Mouse (Mus musculus): ENCODE data around the gene Cd247. TPM values are rescaled to one million over a fixed set of nuclear protein-coding genes. Genes with fewer than 3 reads are reported as not detected.

Cd247 gene
- total RNA-seq, 2 experiments from 2014 or later, result 0.68 TPM; not detected in 1

DNA sequence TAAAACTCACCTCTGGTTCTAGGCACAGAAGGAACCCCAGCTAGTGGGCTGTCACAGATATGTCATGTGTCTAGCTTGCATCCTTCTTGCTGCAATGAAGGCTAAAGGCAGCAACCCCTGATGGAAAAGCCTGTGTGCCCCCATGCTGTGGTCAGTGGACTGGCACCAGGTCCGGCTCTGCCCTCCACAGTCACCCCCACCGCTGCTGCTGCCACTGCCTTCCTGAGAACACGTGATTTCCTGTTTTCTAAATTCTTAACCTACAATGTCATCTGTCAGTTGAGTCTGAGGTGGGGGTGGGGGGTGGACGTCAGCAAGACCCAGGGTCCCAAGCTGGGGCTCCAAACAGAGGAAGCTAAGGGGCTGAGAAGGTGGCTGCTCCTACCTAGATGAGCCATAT lies 60.4 kb downstream of the Cd247 start:
- no peak for ATAC-seq (replicated peaks; ENCODE audit: low FRiP score, poor library complexity, severe bottlenecking)

DNA sequence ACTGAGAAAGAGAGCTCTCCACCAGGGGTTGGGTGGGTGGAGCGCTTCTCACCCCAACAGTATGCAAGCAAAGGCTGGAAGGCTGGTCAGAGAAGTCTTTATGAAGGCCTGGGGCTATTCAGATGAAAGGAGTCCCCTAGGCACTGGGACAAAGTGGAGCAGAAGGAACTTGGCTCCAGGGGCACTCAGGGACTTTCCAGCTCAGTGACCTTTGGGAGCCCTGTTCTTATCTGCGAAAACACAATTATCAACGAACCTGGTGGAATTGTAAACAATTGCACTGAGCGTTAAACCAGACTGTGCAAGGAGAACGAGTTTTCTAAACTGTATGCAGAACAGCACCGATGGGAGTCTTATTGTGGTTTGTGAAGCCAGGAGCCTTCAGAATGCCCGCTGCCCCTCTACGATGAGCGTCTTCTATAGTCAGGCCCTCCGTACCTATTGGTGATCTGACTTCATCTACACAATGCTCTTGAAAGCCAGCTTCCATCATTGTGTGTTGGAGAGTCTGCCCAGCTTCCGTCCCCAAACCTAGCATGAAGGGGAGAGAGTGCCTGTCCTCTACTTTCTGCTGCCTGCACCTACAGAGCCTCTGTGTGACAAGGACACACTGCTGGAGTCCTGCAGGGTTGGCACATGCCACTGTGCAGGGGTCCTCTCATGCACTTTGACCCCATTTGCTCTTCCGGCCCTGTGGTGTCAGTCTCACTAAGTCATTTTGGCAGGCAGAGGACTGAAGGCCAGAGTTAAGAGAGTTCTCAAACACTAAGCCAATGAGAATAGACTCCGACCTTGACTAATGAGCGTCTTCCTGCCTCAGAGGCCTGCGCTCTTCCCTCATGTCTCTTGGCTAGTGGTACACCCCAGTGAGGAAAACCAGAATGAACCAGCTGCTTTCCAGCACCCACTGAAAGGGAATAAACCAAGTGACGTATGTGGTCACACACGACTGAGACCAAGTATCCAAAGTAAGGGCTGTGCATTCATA lies 61.3 kb downstream of the Cd247 start:
- no peak for ATAC-seq (replicated peaks; ENCODE audit: low FRiP score, poor library complexity, severe bottlenecking)

DNA sequence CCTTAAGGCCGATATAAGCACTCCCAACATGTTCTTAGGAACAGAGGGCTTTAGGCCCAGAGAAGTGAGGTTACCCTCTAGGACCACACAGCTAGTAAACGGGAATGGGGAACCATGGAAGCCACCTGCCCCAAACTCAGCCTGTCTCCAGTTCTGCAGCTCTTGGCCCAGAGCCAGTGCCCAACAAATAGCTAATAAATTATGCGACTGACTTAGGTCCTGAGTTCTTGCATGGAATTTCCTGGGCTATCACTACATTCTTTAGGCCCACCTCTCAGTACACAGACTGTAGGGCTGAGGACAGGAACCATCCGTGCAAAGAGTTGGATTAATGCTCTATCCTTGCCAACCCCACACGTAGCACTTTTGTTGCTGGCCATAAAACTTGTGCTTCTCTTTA lies 63.6 kb downstream of the Cd247 start:
- ATAC-seq (replicated peaks; ENCODE audit: low FRiP score, poor library complexity, severe bottlenecking), result no peak

DNA sequence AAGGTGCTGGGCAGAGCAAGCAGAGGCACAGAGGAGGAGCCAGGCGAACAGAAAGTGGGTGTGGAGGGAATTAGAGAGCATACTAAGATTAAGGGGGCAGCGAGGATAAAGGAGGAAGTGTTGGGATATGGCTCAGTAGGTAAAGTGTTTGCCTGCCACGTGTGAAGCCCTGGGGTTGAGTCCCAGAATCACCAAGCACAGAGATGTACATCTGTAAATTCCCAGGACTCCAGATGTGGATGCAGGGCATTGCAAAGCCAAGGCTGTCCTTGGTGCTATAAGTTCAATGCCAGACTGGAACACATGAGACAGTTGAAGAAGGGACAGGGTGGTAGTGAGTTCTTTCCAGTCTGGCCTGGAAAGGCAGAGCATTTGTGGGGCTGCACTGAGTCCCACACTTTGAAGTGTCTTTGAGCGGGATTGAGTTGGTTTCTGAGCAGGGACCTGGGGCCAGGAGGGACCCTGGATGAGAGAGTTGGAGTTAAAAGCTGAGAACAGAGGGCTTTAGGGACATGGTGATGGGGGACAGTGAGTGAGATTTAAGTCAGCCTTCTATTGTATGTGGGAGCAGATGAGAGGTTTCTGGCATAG lies 64.7 kb downstream of the Cd247 start:
- no peak for ATAC-seq (replicated peaks; ENCODE audit: low FRiP score, poor library complexity, severe bottlenecking)

DNA sequence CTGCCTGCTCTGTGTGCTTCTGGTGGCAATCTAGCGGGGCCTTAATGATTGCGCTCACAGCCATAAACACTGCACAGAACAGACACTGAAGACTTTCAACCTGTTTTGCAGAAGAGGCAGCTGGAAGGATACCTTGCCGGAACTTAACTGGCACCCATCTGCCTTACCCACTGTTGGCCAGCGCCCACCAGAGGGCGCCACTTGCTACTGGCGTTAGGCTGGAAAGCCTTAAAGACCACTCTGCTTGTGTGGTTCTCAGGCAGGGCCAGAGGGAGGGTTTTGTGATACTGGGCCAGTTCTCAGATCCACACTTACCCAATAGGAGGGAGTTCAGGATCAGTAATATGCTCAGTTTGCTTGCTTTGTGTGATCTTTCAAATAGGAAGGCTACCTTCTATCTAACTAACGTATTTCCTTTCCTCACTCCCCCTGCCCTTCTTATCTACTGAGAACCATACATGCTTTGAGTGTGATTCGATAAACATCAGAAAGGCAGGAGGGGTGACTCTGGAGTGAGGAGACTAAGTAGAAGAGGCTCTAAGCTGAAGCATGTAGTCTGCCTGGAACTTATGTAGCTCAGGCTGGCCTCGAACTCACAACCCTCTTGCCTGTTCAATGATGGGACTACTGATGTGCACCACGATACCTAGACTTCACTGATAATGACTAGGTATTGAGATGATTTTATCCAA lies 65.4 kb downstream of the Cd247 start:
- peak; percentile 76 for ATAC-seq (replicated peaks; ENCODE audit: low FRiP score, poor library complexity, severe bottlenecking)

DNA sequence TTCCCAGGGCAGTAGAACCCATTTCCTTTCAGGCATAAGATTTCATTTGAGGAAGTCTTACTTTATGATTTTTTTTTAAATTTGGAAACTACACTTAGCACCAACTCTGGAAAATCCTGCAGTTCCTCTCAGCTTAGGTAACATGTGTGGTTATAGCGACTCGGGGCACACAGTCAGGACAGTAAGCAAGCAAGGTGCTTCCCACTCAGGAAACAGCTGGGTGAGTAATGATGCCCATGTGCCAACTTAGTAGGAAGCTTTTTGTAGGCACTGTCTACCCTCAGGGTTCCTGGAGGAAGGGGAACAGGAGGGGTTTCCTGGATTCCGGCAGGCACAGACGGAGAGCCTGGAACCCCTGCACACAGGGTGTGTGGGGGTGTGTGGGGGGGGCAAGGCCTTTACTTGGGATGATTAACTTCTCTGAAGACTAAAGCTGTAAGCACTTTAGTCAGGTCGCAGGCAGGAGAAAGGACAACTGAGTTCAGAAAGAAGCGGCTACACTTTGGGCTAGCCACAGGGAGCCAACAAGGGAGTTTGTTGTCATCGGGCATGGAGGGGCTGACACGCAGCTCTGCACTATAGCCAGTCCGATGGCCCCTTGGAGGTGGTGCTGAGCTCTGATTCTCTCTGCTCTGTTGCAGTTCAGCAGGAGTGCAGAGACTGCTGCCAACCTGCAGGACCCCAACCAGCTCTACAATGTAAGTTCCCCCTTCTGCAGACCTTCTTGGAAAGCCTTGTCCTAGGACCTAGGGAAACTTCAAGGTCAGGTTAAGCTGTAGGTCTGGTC lies 67.5 kb downstream of the Cd247 start:
- ATAC-seq (replicated peaks; ENCODE audit: low FRiP score, poor library complexity, severe bottlenecking), result no peak

DNA sequence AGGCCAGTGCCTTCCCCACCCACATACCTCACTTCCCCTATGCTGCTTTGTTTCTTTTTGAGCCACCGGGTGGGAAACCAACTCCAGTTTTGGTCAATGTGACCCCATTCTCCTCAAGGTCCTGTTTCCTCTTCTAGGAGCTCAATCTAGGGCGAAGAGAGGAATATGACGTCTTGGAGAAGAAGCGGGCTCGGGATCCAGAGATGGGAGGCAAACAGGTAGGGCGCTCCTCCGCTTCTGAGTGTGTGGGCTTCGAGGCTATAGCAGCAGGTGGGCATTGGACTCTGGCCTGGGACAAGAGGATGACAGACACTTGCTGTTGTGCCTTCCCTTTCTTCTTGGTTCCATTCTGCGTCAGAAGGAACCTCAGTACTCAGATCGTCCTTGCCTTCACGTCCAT lies 68.8 kb downstream of the Cd247 start:
- no peak for ATAC-seq (replicated peaks; ENCODE audit: low FRiP score, poor library complexity, severe bottlenecking)

DNA sequence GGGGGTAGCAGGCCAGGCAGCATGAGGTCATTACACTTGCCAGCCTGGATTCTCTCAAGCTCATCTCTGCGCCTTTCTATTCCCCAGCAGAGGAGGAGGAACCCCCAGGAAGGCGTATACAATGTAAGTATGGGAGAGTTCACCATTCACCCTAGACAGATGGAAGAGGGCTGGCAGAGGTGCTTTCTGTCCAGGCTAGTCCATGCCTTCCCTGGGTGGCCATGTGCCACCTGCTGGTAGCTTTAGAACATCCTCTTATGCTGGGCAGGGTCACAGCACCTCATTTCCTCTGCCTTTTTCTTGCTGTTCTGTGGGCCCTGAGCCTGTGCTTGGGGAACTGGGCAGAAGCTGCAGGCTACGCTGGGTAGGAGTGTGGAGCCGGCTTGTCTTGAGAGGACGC lies 69.9 kb downstream of the Cd247 start:
- ATAC-seq (replicated peaks; ENCODE audit: low FRiP score, poor library complexity, severe bottlenecking), result 0 out of 2 replicates have a peak, but pooled peaks have one; percentile 36

DNA sequence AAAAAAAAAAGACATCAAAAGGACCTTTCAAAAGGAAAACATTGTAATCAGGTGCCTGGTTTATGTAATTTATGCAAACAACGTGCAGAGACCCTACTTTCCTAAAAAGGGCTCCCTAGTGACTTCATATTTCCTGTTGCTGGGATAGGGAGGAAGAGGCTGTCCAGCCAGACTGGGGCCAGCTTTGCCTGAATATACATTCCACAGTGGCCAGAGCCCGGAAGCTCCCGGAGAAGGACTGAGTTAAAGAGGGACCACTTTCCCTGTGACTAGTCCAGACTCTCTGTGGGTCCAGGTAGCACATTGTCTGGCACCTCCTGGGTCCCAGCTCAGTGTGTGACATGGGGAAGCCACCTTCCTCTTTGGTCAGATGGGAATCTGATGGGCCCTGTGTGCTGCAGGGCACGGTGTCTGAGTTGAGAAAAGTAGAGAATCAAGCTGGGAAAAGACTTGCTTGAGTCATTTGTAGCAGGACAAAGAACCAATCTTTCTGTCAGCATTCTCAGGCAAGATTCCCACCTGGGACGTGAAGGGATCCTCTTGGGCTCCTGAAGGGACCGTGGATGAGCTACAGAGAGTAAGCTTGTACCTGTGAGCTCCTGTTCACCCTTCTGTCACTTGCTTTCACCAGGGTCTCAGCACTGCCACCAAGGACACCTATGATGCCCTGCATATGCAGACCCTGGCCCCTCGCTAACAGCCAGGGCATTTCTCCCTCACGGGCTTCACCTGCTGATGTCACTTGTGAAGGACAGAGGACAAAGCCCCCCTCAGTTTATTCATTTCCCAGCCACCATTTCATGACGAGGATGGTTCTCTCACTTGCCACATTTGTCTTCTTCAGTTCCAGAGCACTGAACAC lies 72.1 kb downstream of the Cd247 start:
- no peak for ATAC-seq (replicated peaks; ENCODE audit: low FRiP score, poor library complexity, severe bottlenecking)

DNA sequence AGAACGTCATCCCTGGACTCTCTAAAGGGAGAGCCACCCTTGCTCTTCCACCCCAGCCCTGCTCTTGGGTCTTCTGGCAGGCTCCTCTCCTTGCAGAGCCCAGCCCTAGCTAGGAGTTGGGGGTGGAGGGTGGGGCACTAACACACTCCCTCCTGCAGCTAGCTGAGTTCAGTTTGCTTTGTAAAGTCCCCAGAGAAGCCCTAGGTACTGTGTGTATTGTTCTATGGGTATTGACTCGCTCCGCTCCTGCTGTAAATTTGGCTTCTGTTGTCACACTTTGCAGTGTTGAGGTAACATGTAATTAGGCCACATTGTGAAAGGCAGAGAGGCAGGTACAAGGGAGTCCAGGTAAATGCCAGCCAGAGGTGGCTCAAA lies 72.7 kb downstream of the Cd247 start:
- no peak for ATAC-seq (replicated peaks; ENCODE audit: low FRiP score, poor library complexity, severe bottlenecking)

DNA sequence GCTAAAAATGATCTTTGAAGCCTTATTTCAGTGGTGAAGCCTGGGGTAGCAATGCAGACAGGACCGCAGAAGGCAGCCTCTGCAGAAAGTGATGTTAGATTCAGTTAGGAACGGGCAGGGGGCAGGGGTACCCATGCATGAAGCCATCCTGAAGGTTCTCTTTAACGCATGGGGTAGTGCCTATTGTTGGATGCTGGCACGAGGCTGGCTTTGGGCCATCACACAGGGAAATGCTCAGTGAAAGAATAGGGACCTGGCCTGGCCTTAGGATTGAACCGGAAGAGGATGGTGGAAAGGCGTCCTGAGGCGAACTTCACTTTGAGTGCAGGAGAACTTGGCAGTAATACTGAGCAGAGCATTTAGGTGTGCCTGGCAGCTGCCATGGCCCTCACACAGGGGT lies 73.6 kb downstream of the Cd247 start:
- no peak for ATAC-seq (replicated peaks; ENCODE audit: low FRiP score, poor library complexity, severe bottlenecking)

DNA sequence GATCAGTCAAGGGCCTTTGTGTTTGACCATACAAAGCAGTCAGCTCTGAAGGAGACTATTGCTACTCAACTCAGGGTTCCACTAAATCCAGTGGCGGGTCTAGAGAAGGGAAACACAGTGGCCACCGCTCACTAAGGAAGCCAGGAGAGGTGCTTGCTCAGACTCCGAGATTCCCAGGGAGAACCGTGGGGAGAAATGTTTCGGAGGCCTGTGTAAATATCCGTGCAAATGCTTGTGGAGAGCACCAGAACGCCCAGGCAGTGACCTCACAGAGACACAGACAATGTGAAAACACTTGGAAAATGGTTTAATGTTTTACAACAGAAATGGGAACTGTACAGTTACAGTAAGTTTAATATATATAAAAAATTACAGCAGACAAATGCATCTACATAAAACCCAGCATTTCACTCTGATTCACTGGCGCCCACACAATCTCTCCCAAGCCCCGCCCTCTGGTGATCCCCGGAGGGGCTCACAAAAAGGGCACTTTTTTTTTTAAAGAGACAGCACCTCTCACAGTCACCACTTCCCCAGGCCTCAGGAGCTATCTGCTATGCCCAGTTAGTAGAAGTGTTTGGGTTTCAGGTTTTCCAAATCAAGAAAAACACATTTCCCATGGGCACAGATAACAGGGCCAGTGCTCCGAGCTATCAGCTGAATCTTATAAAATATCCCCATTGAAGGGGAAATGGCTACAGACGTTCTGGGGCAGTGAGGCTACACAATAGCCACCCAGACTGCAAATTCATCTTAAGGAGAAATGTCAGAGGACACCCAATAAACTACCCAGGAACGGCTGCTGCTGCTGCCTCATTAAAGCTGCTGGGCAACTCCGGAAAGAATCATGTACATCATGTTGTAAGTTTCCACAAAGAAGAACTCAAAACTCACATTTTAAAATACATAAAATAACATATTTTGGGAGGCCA lies 76.6 kb downstream of the Cd247 start:
- ATAC-seq (replicated peaks; ENCODE audit: low FRiP score, poor library complexity, severe bottlenecking), result no peak

DNA sequence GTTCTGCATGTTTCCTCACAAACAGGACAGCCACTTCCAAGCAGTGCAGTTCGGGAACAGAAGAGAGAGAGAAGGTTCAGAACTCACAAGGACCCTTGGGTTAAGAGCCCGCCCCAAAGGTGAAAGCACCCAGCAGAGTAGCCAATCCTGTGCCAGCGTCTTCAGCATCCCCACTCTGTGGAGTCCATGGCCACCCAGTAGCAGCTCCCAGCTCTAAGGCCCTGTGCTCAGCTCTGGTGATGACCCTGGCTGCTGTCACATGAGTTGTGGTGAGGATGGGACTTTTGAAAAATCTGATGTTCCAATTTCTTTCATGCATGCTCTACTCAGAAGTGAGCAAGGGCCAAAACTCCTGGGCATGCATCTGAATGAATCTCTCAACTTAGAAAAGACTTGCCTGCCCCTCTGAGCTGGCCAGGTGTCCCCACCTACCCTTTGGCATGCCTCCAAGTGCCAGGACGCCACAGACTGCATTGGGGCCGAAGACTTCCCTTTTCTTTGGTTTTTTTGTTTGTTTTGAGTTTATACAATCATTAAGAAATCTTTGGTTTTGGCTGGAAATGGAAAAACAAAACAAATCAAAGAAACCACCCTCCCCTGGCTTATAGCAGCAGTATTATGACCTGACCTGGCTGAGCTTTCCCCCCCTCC lies 78.3 kb downstream of the Cd247 start:
- ATAC-seq (replicated peaks; ENCODE audit: low FRiP score, poor library complexity, severe bottlenecking), result no peak

DNA sequence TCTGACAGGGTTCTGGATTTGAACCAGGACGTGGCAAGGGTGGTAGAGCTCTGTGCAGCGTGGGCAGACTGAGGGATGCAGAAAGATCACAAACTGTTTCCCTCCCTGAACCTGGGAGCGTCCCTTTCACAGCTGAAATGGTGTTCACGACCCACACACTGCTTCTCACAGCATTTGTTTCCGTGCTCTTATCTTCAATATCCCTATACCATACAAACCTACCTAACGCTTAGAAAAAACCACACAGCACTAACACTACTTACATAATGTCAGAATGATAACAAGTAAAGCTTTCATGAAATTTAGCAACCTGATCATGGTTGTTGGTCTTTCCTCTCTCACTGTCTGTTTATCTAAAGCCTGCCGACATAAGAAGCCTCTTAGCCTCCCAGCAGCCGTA lies 80.2 kb downstream of the Cd247 start:
- no peak for ATAC-seq (replicated peaks; ENCODE audit: low FRiP score, poor library complexity, severe bottlenecking)

DNA sequence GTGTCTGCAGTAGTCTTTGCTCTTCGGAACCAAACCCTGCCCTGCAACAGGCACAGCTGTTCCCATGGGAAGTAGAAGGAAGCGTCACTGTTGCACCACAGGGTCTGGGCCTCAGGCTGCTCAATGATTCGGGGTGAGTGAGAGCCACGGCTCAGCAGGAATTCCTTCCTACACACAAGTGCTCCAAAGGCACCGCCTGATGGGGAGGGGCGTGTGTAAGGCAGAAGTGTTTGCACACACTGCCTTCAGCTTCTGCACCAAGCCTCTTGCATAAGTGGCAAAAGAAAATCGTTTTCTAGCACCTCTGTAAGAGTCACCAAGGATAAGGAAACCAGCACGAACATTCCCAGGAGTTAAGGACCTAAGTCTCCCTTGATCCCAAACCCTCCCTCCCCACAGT lies 86.2 kb downstream of the Cd247 start:
- no peak for ATAC-seq (replicated peaks; ENCODE audit: low FRiP score, poor library complexity, severe bottlenecking)

DNA sequence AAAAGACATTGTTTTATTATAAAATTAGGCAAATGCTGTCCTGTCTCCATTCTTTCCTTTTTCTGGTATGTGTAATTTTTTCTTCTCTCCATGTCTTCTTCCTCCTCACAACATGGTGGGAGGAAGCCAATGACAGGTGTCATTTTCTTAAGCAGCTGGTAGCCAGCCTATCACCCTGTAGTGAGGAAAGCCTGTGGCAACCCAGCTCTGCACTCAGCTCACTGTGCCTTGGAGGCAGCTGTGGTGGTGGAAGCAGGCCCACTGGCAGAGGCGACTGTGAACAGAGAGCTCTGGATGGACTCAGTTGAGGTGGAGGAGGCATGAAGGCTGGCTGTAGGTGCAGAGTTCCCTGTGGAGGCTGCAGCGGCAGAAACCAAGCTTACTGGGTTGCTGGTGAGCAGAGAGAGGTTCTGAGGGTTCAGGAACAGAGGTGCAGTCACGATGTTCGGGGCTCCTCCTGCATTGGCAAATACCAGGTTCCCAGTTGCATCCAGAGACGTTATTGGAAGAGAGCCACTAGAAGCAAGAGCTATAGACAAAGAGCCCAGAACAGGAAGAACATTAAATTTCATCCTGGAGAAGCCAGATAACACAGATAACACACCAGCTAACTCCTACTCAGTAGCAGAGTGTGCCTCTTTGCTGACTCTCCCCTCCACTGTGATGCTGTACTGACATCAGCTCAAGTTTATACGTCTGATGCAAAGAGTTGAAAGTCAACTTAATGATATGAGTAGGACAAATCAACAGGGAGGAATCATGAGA lies 87.2 kb downstream of the Cd247 start:
- no peak for ATAC-seq (replicated peaks; ENCODE audit: low FRiP score, poor library complexity, severe bottlenecking)

DNA sequence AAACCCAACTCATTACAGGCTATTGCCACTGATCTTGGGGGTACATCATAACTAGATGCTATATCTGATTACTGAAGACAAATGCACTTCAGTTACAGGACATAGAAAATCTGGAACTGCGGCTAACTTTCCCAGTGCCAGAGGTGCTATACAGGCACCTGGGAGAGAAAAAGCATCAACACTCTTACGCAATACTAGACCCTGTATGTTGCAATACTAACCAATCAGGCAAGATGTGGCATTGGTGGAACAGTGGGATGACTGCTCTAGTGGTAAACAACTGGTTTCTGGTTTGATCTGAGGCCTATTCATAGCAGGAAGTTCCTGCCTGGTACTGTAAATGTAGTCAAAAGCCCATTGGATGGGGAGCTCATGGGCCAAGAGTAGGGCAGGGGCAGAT lies 90.3 kb downstream of the Cd247 start:
- ATAC-seq (replicated peaks; ENCODE audit: low FRiP score, poor library complexity, severe bottlenecking), result no peak

Measured in erythroblast, adult 5-6 weeks (primary cell).